Mouse (Mus musculus) liver, postnatal 0 days (tissue): Measurements from ENCODE around the gene Plxdc2. TPM values are rescaled to one million over a fixed set of nuclear protein-coding genes. Genes with fewer than 3 reads are reported as not detected.

Source experiments
- ATAC-seq: fragments of 200-750 bp; cut with Nextera tagmentation; 2 replicates; pipeline ENCODE4 v1.8.0; 2017; ENCODE audit warnings: mild to moderate bottlenecking, moderate library complexity
- DNase-seq: peaks from one replicate; pipeline ENCODE4 v3.0.0-alpha.2; 2016
- H3K27ac ChIP-seq: fragments of 300-500 bp; sonication (generic); 2 replicates; pipeline ENCODE4 v1.5.1; 2014; ENCODE audit warnings: antibody characterized with exemption, moderate library complexity, mild to moderate bottlenecking, low read depth
- H3K27me3 ChIP-seq: fragments of 300-500 bp; sonication (generic); 2 replicates; pipeline ENCODE4 v1.6.1; 2014; ENCODE audit warnings: low read length, control low read depth, mixed read lengths; ENCODE audit not compliant: insufficient read depth
- H3K36me3 ChIP-seq: fragments of 300-500 bp; sonication (generic); replicated peaks from 2 replicates; pipeline ENCODE4 v1.6.1; 2014; ENCODE audit warnings: mild to moderate bottlenecking, control low read depth, low read length, moderate library complexity, mixed read lengths; ENCODE audit not compliant: insufficient read depth
- H3K4me1 ChIP-seq: fragments of 300-500 bp; sonication (generic); 2 replicates; pipeline ENCODE4 v1.6.1; 2014; ENCODE audit warnings: antibody characterized with exemption, mild to moderate bottlenecking, control low read depth; ENCODE audit not compliant: insufficient read depth
- H3K4me2 ChIP-seq: fragments of 300-500 bp; sonication (generic); 2 replicates; pipeline ENCODE4 v1.6.1; 2014; ENCODE audit warnings: low read depth, mild to moderate bottlenecking, low read length, moderate library complexity, mixed read lengths
- H3K4me3 ChIP-seq: fragments of 300-500 bp; sonication (generic); 2 replicates; pipeline ENCODE4 v1.5.1; 2014; ENCODE audit warnings: low read depth, low read length
- H3K9ac ChIP-seq: fragments of 300-500 bp; sonication (generic); replicated peaks from 2 replicates; pipeline ENCODE4 v1.6.1; 2014; ENCODE audit warnings: mild to moderate bottlenecking, moderate library complexity
- H3K9me3 ChIP-seq: fragments of 300-500 bp; sonication (generic); 2 replicates; pipeline ENCODE4 v1.6.1; 2016; ENCODE audit warnings: mild to moderate bottlenecking, control low read depth, low read length, mixed read lengths
- CTCF ChIP-seq: sonication (generic); IDR thresholded peaks from 2 replicates; pipeline ENCODE4 v1.5.1; 2016; ENCODE audit warnings: antibody characterized with exemption, low read depth
- EP300 ChIP-seq: IDR thresholded peaks from 2 replicates; pipeline ENCODE4 v1.6.1; 2016; ENCODE audit warnings: antibody characterized with exemption, low read depth, mild to moderate bottlenecking
- WGBS: fragments of 180-500 bp; shearing (Covaris S2); extraction: QIAGEN DNeasy Blood & Tissue Kit; methylation state at CpG from one replicate; pipeline ENCODE4 v1.1.7; 2014; ENCODE audit not compliant: insufficient replicate concordance; 5-methylcytosine and 5-hydroxymethylcytosine counted together
- polyA plus RNA-seq: library from polyadenylated mRNA; unstranded; fragments of >200 nt; fragmentation: Nextera tagmentation; extraction: Ambion mirVana; gene quantifications from 2 replicates; pipeline ENCODE4 v1.2.1, GENCODE M21; 2015

The Plxdc2 gene
- polyA plus RNA-seq, 1 experiment from 2014 or later = 0.81 TPM

- WGBS = 84% methylated on average over 3 of the region's 3 CpGs
Measured at GRCm38 (mm10) chr2:16642061-16642460, 286.0 kb downstream of the Plxdc2 start.

GRCm38 (mm10) chr2:16651713-16652112 lies 295.6 kb downstream of the Plxdc2 start:
- DNase-seq (no peak), ATAC-seq (no peak)
- no peak overlapping the region for H3K4me2 ChIP-seq
- TF ChIP-seq CTCF (no peak), EP300 (no peak)
- H3K9me3 ChIP-seq = no peaks in the 10 kb centered on the region
- H3K36me3 ChIP-seq = no peaks in the 10 kb centered on the region
- H3K4me3 ChIP-seq = no peak overlapping the region
- no peaks in the 10 kb centered on the region for H3K4me1 ChIP-seq
- no peak overlapping the region for H3K9ac ChIP-seq
- no peaks in the 10 kb centered on the region for H3K27me3 ChIP-seq
- no peak overlapping the region for H3K27ac ChIP-seq
- 54% methylated on average over 2 of the region's 2 CpGs for WGBS

More at GRCm38 (mm10) chr2:16642061-16642460, 286.0 kb downstream of the Plxdc2 start:
- no peaks in the 10 kb centered on the region for H3K27me3 ChIP-seq
- TF ChIP-seq CTCF = no peak
- TF ChIP-seq EP300 = no peak
- no peaks in the 10 kb centered on the region for H3K4me1 ChIP-seq
- no peaks in the 10 kb centered on the region for H3K36me3 ChIP-seq
- ATAC-seq = no peak
- no peak overlapping the region for H3K4me3 ChIP-seq
- H3K9ac ChIP-seq = no peak overlapping the region
- no peaks in the 10 kb centered on the region for H3K9me3 ChIP-seq
- H3K4me2 ChIP-seq = no peak overlapping the region
- H3K27ac ChIP-seq = no peak overlapping the region
- DNase-seq = no peak

GRCm38 (mm10) chr2:16664516-16664915 lies 308.4 kb downstream of the Plxdc2 start:
- 63% methylated on average over 1 of the region's 1 CpGs for WGBS

GRCm38 (mm10) chr2:16668391-16668790 lies 312.3 kb downstream of the Plxdc2 start:
- 81% methylated on average over 1 of the region's 1 CpGs for WGBS
- no peak overlapping the region for H3K4me3 ChIP-seq
- TF ChIP-seq EP300 (no peak), CTCF (no peak)
- H3K36me3 ChIP-seq = no peaks in the 10 kb centered on the region
- H3K27me3 ChIP-seq = no peaks in the 10 kb centered on the region
- no peak for ATAC-seq
- no peaks in the 10 kb centered on the region for H3K4me1 ChIP-seq
- no peak for DNase-seq
- no peak overlapping the region for H3K4me2 ChIP-seq
- no peaks in the 10 kb centered on the region for H3K9me3 ChIP-seq
- no peak overlapping the region for H3K9ac ChIP-seq
- H3K27ac ChIP-seq = no peak overlapping the region

More at GRCm38 (mm10) chr2:16664516-16664915, 308.4 kb downstream of the Plxdc2 start:
- no peaks in the 10 kb centered on the region for H3K27me3 ChIP-seq
- H3K9ac ChIP-seq = no peak overlapping the region
- H3K4me3 ChIP-seq = no peak overlapping the region
- DNase-seq (no peak), ATAC-seq (no peak)
- H3K36me3 ChIP-seq = no peaks in the 10 kb centered on the region
- H3K4me2 ChIP-seq = no peak overlapping the region
- TF ChIP-seq CTCF (no peak), EP300 (no peak)
- H3K9me3 ChIP-seq = no peaks in the 10 kb centered on the region
- no peaks in the 10 kb centered on the region for H3K4me1 ChIP-seq
- no peak overlapping the region for H3K27ac ChIP-seq

GRCm38 (mm10) chr2:16682905-16683304 lies 326.8 kb downstream of the Plxdc2 start:
- Histone ChIP-seq H3K9me3 (no peaks in the 10 kb centered on the region), H3K4me2 (no peak overlapping the region), H3K4me1 (no peaks in the 10 kb centered on the region), H3K27me3 (no peaks in the 10 kb centered on the region), H3K9ac (no peak overlapping the region), H3K4me3 (no peak overlapping the region), H3K27ac (no peak overlapping the region), H3K36me3 (no peaks in the 10 kb centered on the region)
- 80% methylated on average over 3 of the region's 3 CpGs for WGBS
- no peak for ATAC-seq
- DNase-seq = no peak
- TF ChIP-seq EP300 (no peak), CTCF (no peak)

- no peak for DNase-seq
- Histone ChIP-seq H3K4me3 (no peak overlapping the region), H3K27me3 (no peaks in the 10 kb centered on the region), H3K4me2 (no peak overlapping the region), H3K9ac (no peak overlapping the region), H3K27ac (no peak overlapping the region), H3K9me3 (no peaks in the 10 kb centered on the region), H3K4me1 (no peaks in the 10 kb centered on the region), H3K36me3 (no peaks in the 10 kb centered on the region)
- no peak for ATAC-seq
- WGBS = 82% methylated on average over 3 of the region's 3 CpGs
- TF ChIP-seq CTCF (no peak), EP300 (no peak)
Measured at GRCm38 (mm10) chr2:16683739-16684138, 327.6 kb downstream of the Plxdc2 start.

- H3K9ac ChIP-seq = no peak overlapping the region
- 79% methylated on average over 1 of the region's 1 CpGs for WGBS
- H3K4me3 ChIP-seq = no peak overlapping the region
- ATAC-seq = no peak
- H3K27ac ChIP-seq = no peak overlapping the region
- H3K36me3 ChIP-seq = no peaks in the 10 kb centered on the region
- H3K4me1 ChIP-seq = no peaks in the 10 kb centered on the region
- no peaks in the 10 kb centered on the region for H3K27me3 ChIP-seq
- no peaks in the 10 kb centered on the region for H3K9me3 ChIP-seq
- TF ChIP-seq EP300 (no peak), CTCF (no peak)
- H3K4me2 ChIP-seq = no peak overlapping the region
- no peak for DNase-seq
Measured at GRCm38 (mm10) chr2:16684529-16684928, 328.4 kb downstream of the Plxdc2 start.
